Mouse (Mus musculus): Measurements from ENCODE around the gene Drg1.

The Drg1 gene

GRCm38 (mm10) chr11:3266079-3266685 is at the start of gene Drg1:
Gene Drg1, minus strand, starts transcription at chr11:3266415.
- peak; percentile 97 to 99 for DNase-seq

GRCm38 (mm10) chr11:3314148-3314547 is 47.9 kb upstream of the Drg1 start:
- DNase-seq: peak; percentile 85 to 89

- no peak for DNase-seq
These were observed 47.1 kb upstream of the Drg1 start for GRCm38 (mm10) chr11:3313294-3313693.

GRCm38 (mm10) chr11:3311586-3312347 is 45.6 kb upstream of the Drg1 start:
- no peak for DNase-seq

- DNase-seq: no peak
These were observed 44.8 kb upstream of the Drg1 start for GRCm38 (mm10) chr11:3310789-3311585.

- DNase-seq: no peak
These were observed 43.7 kb upstream of the Drg1 start for GRCm38 (mm10) chr11:3309884-3310283.

- no peak for DNase-seq
These were observed 41.7 kb upstream of the Drg1 start for GRCm38 (mm10) chr11:3307875-3308274.

GRCm38 (mm10) chr11:3305821-3306220 is 39.6 kb upstream of the Drg1 start:
- no peak for DNase-seq

- DNase-seq: peak in 1 of 2 experiments; percentile 34
These were observed 36.6 kb upstream of the Drg1 start for GRCm38 (mm10) chr11:3302792-3303191.

GRCm38 (mm10) chr11:3302385-3302784 is 36.2 kb upstream of the Drg1 start:
- DNase-seq: no peak

GRCm38 (mm10) chr11:3301075-3301474 is 34.9 kb upstream of the Drg1 start:
- DNase-seq: no peak

- no peak for DNase-seq
These were observed 32.6 kb upstream of the Drg1 start for GRCm38 (mm10) chr11:3298813-3299185.

- DNase-seq: no peak
These were observed 31.9 kb upstream of the Drg1 start for GRCm38 (mm10) chr11:3297871-3298812.

GRCm38 (mm10) chr11:3296056-3296455 is 29.8 kb upstream of the Drg1 start:
- DNase-seq: no peak

GRCm38 (mm10) chr11:3294641-3295040 is 28.4 kb upstream of the Drg1 start:
- no peak for DNase-seq

GRCm38 (mm10) chr11:3293361-3293760 is 27.1 kb upstream of the Drg1 start:
- no peak for DNase-seq

- peak; percentile 59 to 71 for DNase-seq
These were observed 26.6 kb upstream of the Drg1 start for GRCm38 (mm10) chr11:3292711-3293249.

GRCm38 (mm10) chr11:3292062-3292421 is 25.8 kb upstream of the Drg1 start:
- DNase-seq: peak; percentile 49 to 52

GRCm38 (mm10) chr11:3291311-3292061 is 25.3 kb upstream of the Drg1 start:
- DNase-seq: peak; percentile 38 to 39

GRCm38 (mm10) chr11:3290640-3291310 is 24.6 kb upstream of the Drg1 start:
- peak; percentile 74 to 85 for DNase-seq

All from cerebellum, postnatal 10 days (tissue).